Mouse (Mus musculus) urinary bladder, postnatal 10 days (tissue): ENCODE results near the gene Cacng2.
A peak's percentile ranks its signal among the peaks of the same experiment; 100 is the strongest.
"Not testable (repeated sequence)": the region's sequence is repeated elsewhere in the genome, so short reads cannot be mapped to it uniquely, and the experiment has no call there.

Source experiments
- DNase-seq: peaks from one replicate; pipeline ENCODE4 v3.0.0; 2022; ENCODE audit warnings: low spot score

Gene Cacng2

DNA sequence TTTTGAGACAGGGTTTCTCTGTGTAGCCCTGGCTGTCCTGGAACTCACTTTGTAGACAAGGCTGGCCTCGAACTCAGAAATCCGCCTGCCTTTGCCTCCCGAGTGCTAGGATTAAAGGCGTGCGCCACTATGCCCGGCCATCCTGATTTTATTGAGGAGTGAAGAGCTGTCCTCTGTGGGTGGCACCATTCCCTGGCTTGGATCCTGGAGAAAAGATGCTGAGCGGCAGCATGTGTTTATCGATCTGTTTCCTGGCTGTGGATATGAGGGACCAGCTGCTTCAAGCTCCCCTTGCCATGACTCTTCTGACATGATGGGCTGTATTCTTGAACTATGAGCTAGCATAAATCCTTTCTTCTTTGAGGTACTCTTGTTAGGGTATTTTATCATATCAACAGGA, 111.6 kb downstream of the Cacng2 start:
- DNase-seq: not testable (repeated sequence)

DNA sequence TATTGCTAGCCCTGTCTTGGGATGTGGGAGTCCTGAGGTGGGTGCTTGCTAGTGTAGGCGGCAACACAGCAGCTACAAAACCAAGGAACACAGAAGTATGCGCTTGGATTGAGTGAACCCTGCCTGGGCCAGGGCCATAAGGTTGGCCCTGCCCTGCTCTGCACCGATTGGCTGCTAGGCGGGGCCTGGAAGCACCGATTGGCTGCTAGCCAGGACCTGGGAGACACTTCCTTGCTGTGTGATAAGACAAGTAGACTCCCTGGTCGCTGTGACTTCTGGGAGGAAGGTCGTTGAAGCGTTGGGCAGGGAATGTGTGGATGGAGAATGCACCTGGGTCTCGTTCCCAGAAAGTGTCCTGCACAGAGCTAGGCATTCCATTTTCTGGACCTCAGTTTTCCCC, 115.9 kb downstream of the Cacng2 start:
- no peak for DNase-seq

DNA sequence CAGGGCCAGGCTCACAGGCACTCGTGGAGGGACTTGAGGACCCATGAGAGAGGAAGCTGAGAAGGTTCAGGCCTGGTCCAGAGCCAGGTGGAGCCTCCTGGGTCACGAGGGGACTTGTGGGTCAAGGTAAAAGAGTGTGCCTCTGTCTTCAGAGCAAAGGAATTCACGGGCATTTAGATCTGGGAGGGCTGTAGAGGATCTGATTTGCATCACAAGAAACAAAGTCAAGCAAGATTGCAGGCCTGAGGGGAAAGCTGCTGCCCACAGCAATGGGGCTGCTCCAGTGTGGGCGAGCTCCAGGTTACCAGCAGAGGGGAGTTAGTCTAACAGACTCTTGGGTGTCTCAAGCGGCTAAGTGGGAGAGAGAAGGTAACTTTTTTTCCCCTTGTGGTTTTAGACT, 118.4 kb downstream of the Cacng2 start:
- DNase-seq: no peak

DNA sequence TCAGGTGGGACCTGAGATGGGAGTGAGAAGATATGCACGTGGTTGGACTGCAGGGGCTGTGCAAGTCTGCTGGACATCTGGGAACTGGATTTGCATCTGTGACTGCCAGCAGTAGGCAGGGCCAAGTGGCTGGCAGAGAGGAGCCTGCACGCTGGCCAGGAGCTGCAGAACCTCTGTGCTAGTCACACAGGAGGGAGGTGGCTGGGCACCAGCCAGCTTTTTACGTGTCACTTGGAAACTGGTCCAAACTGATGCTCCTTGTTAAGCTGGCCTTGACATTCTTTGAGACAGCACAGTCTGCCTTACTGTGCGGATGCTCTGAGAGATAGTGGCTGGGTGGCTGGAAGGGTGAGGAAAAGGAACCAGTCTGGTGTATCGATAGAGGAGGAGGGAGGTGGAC, 131.3 kb downstream of the Cacng2 start:
- no peak for DNase-seq

DNA sequence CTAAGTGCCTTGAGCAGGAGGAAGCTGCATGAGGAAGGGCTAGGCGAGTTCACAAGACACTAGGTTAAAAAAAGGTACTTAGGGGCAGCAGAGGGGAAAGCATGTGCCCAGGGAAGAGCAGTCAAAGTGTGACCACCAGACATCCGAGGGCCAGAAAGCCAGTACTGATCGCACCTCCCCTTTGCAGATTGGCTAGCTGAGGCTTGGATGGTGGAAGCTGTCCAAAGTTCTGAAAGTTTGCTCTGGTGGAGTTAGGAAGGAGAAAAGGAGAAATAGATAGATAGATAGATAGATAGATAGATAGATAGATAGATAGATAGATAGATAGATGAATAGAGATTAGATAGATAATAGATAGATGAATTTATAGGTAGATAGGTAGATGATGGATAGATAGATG, 136.4 kb downstream of the Cacng2 start:
- DNase-seq: no peak

DNA sequence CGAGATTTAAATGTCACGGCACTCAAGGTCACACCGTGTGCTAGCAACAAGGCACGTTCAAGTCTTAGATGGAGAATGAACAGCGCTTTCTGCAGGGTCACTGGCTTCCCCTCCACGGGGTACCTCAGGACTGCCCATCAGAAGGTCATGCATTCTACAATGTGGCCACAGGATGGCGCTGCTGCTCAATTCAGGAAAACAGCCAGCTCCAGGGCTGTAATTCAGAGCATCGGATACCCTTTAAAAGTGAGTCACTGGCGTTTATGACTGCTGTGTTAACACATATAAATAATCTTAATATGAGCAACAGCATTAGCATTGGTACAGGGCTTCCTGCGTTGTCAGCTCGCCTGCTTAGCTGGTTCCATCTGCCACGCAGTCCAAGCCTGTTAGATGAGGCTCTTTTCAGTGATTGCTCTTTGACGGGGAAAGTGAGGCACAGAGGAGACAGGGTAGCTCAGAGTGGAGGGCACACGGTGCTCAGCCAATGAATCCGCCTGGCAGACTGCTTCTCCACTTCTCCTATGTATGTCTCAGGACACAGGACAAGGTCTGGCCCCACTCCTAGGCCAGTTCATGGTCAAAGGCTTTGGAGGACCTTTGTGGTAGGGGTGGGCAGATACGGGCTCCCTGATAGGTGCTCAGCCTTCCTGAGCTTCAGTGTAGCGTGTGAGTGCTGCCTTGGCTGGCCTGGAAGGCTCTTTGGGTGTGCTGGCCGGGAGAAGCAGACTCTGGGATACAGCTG, 137.5 kb downstream of the Cacng2 start:
- DNase-seq: no peak

DNA sequence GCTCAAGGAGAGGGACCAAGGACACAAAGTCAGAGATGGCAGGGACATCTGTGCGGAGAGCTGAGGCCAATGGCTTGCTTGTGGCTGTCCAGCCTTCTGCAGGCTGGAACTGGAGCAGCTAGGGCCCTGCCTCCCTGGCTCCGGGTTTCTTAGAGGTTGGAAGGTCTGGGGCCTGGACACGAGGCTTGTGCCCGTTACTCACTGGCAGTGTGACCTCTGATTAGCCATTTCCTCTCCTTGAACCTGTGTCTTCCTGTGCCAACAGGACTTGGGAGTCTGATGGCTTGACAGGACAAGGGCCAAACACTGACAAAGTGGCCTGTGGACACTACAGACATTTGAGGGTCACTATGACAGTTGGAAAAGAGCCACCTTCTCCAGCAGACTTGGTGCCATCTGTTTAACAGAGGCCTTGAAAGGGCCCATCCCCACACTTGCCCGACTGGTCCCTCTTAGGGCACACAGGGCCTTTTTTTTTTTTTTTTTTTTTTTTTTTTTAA, 138.6 kb downstream of the Cacng2 start:
- DNase-seq: no peak

DNA sequence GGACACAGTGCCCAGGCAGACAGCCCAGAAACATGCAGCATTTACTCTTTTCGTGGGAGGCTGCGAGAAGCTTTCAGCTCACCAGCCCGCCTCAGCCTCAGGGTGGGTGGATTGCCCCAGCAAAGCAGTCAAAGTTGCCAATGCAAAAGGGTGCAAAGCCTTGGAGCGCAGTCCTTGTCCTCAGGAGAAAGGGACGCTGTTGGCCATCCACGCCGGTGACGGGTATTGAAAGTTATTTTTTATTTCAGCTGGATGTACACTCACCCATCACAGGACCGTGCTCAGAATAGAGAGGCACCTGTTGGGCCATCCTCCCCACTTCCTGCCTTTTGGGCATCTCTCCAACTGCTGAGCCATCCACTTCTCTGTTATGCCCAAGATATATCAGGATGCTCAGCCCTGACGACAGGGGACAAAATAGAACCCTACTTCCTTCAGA, 140.4 kb downstream of the Cacng2 start:
- DNase-seq: no peak

DNA sequence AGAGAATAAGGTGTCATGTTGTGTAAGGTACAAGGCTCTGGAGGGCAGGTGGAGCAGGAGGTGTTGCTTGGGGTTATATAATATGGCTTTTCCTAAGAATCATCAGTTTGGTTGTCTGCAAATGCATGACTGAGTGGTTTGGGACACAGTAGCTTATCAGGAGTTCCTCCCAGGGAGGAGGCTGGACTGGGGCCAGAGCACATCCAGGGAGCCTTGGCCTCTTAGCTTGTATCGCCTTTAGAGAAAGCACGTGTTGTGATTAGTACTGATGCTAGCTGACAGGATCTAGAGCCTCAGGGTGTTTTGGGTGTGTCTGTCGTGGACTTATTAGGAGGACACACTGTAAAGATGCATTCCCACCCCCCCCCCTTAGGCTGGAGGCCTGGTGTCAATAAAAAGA, 142.2 kb downstream of the Cacng2 start:
- no peak for DNase-seq

DNA sequence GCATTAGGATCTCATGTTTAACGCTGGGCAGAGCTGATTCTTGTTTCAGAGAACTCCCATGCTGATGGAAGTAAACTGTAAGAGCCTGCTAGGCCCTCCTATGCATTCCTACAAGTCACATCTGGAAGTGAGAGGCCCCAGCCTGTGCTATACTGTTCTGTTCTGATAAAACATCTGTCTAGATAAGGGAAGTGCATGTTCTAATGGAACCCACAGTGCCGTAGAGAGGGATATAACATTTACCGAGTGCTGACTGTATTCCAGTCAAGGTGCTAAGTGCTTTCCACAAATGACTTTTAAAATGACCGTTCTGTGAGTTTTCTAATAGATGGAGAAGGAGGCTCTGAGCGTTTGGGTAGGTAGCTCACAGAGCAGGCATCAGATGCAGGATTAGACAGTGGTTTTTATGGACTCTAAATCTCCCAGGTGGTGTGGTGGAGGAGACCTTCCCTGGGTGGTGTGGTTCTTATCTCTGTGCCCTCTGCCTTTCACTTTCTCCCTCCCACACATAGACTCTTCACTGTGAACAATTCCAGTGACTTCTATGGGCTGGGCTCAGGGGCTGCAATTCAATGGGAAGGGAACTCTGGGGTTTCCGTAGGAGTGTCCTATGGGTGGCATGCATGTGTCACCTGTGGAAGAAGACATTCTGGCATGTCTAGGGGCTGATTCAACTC, 145.5 kb downstream of the Cacng2 start:
- no peak for DNase-seq

DNA sequence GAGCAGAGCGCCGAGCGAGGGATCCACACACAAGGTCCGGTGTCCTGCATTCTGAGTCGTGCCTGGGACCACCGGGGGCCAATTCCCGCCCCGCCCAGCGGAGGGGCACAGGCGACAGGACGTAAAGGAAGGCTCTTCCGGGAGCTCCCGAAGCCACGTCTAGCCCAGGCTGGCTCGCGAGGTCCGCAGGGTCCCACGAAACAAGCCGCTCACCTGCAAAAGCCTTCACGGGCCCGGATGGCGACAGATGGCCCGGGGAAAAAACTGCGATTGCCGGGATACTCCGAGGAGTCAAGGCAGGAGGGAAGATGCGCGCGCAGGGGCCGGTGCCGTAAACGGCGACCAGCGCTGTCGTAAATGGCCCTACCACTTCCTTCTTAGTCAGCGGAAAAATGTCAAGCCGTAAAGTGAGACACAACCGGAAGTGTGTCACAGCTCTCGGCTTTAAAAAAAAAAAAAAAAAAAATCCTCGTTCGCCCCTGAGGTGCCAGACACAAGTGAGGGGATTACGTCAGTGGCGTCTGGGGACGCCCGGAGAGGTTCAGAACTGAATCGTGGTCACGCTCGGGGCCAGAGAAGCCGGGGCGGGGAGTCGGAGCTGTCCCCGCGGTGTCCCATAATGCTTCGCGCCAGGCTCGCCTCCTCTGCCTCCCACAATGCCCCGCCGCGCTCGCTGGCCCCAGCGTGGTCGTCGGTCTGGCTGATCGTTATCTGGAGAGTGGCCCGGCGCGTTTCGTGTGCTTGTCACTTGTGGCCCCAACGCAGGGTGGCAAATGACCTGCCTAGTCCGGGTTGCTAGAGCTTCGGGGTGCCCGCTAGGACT, 149.1 kb downstream of the Cacng2 start, which contains the start of gene Eif3d:
Eif3d (minus strand) TSS at position 344 of the 823 bp plus-strand sequence.
- peak; percentile 90 for DNase-seq

DNA sequence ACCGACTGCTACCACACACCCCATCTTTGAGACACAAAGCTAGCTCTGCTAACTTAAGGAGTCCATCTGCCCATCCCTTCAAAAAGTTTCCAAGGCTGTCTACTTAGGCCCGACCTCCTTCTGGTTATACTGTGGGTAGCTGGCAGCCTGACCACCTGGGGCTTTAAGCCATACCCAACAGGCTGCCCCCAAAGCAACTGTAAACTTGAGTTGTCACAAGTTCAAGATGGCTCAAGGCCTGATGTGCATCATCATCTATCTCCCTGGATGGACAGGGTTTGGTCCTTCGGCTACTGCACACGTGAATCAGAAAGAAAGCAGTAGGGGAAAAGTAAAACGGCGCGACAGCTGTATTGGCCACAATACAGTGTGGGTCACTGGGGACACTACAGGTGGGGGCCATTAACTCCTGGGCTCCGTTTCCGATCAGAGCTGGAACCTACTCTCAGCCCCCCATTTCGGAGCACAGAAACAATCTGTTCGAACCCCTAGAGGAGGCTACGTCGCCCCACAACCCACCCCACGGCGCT, 149.8 kb downstream of the Cacng2 start:
- no peak for DNase-seq

DNA sequence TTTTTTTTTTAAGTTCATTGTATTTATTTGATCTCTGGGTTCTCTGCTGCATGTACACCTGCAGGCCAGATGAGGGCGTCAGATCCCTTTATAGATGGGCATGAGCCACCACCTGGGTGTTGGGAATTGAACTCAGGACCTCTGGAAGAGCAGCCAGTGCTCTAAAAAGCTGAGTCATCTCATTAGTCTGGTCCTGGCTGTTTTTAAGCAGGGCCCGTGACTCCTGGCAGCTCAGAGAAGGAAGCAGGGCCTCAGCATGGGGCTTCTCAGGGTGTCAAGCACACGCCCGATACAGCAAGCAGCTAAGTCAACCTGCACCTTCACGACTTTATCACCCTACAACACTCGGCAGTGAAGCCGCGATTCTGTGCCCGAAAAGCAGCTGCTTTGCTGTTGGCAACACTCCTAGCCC, 154.7 kb downstream of the Cacng2 start:
- DNase-seq: no peak

DNA sequence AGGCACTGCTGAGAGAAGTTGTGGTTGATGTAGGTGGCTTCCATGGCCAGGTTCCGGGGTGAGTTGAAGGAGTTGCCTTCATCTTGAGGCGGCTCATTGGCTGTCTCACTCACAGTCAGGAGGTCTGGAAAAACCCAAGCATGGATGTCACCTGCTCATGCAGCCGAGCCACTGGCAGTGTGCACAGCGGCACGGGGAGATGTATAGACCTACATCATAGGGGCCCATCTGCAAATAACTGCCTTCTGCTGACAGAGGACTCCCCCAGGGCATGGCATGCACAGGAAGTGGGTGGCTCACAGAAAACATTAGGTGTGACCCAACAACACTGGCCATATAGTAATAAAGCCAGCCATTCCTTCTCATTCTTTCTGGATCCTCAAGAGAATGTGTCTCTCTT, 157.4 kb downstream of the Cacng2 start:
- DNase-seq: no peak

DNA sequence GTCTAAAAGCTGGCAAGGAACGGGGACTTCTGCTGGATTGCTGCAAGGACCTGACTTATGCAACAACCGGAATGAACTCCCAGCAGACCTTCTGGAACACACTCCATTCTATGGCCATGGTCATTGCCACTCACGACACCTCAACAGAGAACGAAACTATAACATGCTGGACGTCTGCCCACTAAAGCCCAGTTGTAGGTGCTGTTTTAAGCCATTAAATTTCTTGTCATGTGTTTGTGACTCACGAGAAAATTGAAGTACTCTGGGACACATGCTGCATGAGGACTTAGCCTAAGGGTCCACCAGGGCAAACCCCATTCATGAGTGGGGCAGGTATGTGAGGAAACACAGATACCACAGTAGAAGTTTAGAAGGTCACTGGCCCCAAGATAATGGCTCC, 159.1 kb downstream of the Cacng2 start:
- no peak for DNase-seq

DNA sequence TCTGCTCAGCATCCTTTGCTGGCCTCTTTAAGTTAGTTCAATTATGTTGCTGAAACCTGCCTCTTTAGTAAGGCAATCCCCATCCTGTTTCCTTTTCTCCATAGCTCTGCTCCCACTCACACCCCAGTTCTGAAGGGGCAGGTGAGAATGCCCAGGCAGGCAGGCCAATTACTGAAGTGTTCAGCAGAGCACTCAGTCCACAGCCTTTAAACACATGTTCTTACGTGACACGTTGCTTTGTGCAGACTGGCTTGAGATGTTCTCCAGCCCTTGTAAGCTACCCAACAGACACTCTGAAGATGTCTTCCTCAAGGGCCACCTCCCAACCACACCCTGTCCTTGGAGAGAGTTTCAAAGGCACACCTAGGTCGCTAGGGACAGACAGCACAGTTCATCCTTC, 161.8 kb downstream of the Cacng2 start:
- DNase-seq: no peak

DNA sequence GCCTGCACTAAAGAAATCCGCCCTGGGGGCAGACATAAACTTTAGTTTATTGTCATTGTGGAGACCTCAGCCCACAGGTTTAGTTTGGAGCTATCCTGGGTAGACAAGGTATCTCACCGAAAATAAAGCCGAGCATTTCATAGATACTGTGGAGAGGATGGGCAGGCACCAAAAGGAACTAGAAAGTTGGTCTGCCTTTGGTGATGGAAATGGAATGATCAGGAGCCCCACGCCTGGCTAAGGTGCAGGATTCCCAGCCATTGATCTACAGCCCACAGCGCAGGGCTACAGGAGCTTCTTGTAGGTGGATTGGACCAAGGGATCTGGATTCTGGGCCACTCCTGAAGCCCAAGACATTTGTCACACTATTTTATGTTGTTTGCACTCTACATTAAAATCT, 162.2 kb downstream of the Cacng2 start:
- no peak for DNase-seq

DNA sequence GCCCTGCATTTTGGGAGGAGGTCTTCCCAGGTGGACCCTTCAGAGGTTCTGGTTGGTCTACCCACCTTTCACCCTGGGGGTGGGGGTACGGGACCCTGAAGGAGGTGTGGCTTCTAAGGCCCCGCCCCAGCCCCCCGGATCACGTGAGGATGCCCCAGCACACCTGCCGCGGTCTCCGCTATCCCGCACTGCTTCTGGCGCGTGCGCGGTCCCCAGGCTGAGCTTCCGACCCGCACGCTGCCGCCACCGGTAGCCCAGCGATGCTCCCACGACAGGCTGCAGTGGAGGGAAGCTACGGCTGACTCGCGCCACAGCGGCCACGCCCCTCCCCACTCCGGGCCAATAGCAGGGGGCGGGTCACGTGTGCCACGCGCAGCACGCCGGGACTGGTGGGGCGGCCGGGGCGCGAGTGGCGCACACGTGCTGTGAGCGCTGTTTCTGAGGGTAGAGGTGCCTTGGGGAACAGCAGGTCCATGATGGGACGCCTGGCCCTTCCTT, 163.4 kb downstream of the Cacng2 start, which contains the start of gene Foxred2:
Foxred2 (minus strand) TSS at position 319 of the 498 bp plus-strand sequence.
- peak; percentile 20 for DNase-seq

DNA sequence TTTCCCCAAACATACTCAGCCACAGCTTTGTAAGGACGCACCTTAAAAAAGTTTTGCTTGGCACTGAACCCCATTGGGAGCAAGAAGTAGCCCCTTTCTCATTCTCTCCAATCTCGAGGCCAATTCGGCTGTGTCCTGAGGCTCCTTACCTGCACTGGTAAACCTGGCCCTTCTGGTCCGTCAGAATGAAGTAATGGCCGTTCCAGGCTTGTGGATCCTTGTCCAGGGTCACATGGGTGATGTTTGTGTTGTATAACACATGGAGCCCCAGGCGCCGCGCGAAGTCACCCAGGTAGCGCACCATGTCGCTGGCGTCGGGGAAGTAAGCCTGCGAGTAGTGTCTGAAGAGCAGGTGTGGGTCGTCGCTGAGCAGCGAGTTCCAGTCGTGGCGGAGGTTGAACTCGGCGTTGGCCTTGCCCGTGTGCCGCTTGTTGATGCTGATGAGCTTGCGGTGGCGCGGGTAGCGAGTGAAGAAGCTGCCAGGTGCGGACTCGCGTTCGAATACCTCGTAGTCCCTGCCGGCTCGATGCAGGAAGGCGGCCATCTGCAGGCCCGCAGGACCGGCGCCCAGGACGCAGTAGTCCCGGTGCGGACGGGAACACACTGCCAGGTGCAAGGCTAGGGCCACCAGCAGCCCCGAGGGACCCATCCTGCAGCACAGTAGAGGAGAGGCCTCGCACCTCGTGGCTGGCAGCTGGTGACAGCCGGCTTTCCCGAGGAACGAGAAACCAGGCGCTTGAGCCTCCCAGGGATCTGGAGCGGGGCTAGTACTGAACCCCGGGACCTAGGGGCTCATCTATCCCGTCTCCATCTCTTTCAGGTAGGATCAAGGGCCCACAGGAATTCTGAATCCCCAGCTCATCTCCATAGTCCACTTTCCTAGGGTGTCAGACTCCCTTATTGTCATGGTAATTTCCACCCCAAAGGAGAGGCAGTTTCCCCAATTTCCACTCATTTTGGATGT, 164.1 kb downstream of the Cacng2 start:
- DNase-seq: no peak

DNA sequence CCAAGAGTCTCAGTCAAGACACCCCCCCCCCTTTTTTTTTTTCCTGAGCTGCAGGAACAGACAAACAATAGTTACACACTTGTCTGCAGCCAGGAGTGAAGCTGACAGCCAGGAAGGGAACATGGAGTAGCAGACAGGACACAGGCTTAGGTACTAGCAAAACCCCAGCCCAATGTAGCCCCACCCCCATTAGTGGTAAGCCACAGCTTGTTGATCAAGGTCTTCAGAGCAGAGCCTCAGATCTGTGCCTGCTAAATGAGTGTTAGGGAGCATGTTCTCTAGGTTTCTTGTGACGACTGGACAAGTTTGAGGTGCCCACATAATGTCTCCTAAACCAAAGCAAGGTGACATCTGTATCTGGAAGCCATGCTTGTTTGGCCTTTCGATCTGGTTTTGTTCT, 165.5 kb downstream of the Cacng2 start:
- DNase-seq: no peak

DNA sequence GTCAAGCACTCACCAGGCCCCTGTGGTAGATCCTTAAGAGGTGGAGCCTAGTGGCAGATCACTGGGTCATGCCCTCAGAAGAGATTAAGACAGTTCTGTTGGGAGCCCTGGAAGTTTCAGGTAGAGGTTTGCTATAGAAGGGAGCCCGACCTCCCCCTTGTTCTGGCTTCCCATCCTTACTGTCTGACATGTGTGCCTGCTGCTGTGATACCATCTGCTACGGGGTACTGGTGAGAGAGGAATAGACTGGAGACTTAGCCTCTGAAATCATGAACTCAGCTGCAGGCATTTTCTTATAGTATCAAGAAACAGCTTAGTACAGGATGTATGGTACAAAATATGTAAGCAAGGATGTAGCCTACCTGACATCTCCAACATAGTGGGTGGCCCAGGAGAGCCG, 166.9 kb downstream of the Cacng2 start:
- DNase-seq: no peak
